Mouse (Mus musculus) left cerebral cortex, adult 11 months (tissue): ENCODE data around the gene Pacs2.

ENCODE experiments used
- DNase-seq: peaks from one replicate; pipeline ENCODE4 v3.0.0; 2022; ENCODE audit warnings: low spot score

The Pacs2 gene

DNA sequence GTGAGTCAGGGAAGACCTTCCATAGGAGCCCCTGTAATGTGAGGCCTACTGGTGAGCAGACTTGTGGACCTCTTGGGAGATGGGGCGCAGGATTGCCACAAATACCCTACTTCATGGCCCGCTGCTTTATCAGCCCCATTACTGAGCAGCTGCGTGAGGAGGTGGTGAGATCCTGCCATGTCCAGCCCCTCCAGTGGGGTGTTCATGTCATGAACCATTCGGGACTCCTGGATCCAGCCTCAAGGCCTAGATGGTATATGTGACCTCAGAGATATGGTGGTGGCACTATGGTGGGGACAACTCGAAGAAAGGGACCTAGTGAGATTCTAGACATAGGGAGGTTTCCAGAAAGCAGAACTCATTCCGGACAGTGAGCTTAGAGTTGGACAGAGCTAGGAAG, 74.8 kb downstream of the Pacs2 start:
- no peak for DNase-seq

DNA sequence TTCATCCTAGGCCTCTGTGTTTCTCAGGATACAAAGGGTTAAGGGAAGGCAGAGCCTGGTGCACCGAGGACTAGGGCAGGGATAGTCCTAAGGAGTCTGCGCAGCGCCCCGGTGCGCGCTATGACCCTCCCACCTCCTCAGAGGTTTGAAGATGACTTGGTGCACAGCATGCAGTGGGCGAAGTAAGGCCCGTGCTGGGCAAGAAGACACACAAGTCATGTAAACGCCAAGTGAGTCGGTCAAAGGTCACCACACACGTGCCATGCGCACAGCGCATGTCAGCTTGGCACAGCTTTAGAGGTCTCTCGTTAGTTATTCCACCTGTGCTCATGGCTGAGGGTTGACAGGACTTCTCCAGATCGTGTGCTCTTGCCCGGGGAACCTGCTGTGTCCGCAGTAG, 75.7 kb downstream of the Pacs2 start:
- DNase-seq, result no peak

DNA sequence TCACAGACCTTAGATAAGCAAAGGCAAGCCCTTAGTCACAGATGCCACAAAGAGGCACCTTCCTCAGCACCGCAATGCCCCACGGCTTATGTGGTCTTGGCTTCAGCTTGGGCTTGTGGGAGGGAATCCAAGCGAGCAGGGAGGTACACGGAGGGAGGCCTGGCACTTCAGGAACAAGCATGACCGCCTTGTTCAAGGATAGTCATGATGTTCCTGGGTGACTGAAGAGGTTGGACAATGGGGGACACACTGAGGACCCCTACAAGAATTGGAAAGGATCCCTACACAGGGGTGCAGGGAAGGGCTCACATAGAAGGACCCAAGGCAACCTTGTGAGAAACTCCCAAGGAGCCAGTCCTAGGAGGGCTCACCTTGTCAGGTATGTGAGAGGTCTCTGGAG, 82.7 kb downstream of the Pacs2 start:
- no peak for DNase-seq

DNA sequence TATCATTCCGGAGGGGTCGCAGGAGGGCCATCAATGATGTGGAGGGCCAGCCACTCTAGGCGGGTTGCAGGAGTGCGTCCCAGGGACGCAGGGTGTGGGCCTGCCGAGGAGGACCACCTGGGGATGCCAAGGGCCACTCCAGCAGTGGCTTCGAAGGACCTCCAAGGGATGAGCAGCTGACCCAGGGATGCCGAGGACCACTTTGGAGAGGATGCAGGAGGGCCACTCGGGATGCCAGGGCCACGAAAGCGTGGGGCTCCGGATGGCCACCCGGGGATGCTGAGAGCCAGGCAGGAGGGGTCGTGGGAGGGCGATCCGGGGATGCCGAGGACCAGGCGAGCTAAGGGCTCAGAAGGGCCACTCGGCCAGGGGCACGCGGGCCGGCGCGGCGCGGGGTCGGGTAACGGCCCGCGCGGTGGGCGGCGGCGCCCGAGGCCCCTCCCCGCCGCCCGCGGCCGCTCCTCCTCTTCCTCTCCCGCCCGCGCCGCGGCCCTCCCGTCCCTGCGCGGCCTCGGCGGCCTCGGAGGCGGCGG, 83.5 kb downstream of the Pacs2 start, which contains the start of gene Mta1:
Mta1 (plus strand) TSS at position 530 of the 533 bp plus-strand sequence.
- no peak for DNase-seq

DNA sequence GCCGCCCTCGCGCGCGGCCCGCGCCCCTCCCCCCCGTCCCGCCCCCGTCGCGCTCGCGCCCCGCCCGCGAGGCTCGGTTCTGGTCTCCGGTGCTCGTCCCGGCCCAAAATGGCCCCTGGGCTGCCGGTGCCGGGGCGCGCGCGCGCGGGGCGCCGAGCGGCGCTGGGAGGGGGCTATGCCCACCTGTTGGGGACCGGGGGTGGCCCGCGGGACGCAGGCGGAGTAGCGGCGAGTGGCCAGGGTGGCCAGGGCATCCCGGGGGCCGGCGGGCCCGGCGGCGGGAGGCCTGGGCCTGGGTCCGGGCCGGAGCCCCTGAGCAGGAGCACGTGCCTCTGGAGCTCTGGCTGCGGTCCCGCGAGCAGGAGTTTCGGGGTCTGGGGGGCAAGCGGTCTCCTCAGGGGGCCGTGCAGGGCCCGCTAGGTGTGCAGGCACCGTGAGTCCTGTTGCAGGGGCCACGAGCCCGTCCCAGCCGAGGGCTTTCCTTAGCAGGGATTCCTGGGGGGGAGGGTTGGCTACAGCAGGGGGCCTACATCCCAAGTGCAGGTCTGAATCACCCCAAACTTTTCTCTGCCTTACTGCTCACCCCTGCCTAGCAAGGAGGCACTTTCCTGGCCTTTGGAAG, 84.3 kb downstream of the Pacs2 start:
- no peak for DNase-seq

DNA sequence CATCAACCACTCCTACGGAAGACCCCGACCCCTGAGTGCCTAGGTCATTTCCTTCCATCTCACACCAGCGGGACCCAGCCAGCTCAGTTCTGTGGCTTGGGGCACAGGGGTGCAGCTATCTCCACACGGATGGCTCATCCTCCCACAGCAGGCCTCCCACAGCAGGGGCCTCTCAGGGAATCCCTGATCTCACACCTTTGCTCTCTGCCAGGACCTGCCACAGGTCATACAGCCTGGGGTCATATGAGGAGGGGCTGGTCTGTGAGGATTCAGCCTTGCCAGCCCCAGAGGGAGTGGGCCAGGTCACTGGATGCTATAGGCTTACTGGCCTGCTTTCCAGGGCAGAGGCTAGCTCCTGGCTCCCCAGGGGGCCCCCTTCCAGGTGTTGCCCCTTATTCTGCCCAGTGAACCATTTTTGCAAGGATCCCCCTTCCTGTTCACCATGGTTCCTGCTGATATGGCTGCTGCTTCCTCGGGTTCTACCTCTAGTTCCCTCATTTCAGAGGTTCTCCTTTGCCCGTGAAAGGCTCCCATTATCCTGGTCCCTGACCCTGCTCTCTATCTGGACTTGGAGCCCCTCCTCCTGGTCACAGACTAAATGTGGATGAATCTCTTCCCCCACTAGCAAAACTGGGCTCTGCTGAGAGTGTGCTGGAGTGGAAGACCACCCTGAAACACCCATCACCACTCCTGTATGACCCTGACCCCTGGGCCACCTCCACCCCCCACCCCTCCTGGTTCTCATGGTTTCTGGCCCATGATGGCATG, 85.3 kb downstream of the Pacs2 start:
- DNase-seq, result no peak

DNA sequence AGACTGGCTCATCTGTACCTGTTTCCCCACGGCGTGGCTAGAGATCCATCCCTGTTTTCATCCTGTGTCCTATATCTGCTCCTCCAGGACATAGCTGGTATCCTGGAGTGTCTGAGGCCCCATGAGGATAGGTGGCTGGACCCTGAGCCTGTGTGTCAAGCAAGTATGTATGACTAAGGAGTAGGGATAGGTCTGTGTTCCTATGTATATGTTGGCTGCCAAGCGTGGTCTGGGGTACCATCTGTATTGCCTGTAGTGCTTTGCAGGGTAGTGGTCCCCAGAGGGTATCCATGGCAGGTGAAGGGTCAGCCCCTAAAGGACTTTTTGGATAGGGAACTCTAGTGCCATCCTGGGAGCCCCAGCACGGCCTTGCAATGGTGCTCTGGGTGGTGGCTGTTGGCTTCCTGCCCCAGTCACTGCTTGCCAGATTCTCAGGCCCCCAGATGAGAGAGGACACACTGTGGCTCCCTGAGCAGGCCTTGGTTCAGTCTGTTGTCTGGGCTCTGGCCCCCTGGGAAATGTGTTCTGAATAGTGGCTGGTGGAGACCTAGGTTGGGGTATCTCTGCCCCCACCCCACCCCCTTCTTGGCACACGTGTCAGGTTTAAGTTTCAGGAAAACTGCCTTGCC, 86.3 kb downstream of the Pacs2 start:
- no peak for DNase-seq

DNA sequence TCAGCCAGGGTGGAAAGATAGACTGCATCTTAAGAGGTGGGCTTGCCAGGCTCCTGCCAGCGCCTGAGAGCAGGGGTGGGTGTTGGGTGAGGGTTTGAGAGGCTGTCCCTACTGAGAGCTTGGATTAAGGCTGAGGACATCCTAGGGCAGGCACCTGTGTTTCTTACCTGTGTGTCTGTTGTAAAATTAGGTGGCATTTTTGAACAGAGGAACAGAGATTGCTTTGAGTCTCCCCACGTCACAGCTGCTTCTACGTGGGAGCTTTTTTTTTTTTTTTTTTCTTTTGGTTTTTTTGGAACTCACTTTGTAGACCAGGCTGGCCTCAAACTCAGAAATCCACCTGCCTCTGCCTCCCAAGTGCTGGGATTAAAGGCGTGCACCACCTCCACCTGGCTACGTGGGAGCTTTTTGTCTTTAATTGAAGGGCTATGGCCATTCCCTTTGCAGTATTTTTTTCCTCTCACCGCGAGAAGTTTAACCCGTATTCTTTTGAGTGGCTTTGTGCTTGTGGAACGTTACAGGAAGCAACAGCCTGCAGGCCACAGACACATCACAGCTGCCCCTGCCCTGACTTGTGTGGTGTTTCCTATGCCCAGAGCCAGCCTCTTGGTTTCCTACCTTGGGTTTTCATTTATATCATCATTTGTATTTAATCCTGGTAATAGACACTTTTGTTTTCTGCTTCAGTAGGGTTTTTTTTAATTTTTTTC, 87.1 kb downstream of the Pacs2 start:
- DNase-seq, result no peak

DNA sequence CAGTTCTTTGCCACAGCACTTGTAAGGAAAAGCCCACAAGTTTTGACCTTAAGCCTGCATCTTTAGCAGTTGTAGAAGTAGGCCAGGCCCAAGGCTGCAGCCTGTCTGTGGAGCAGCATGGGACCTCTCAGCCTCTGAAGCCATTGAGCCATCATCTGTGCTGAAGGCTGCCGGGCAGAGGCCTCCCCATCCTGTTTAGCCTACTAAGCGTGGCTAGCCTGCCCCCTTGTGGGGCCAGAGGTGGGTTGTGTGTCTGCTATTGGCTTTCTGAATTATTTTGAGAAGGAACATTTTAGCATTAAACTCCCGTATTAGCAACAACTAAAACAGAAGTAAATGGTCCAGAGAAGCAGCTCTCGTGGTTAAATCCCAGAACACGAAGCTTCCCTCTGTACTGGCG, 88.2 kb downstream of the Pacs2 start:
- peak; percentile 45 for DNase-seq

DNA sequence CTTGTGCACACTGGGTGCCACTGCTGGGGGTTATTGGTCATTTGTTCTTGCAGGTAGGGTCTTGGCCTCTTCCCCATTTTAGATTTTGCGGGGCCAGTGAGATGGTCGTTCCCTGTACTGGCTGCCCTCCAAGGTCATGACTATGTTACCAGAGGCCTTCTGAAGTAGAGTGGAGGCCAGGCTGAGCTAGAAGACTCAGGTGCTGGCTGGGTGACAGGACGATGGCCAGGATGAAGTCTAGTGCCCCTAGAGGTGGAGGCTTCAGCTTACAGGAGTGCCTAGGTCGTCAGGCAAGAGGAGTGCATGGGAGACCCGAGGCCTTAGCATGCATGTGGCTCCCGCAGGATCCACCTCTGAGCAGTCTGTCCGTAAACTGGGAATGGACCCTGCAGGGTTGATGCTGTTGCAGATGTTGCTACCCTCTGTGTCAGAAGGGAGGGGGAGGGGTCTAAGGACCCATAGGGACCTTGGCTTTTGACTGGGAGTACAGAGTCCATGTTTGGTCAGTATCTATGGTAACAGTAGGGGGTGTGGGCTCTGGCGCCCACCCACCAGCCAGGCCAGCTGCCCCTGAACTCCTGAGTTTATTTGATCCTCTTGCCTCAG, 89.6 kb downstream of the Pacs2 start:
- no peak for DNase-seq

DNA sequence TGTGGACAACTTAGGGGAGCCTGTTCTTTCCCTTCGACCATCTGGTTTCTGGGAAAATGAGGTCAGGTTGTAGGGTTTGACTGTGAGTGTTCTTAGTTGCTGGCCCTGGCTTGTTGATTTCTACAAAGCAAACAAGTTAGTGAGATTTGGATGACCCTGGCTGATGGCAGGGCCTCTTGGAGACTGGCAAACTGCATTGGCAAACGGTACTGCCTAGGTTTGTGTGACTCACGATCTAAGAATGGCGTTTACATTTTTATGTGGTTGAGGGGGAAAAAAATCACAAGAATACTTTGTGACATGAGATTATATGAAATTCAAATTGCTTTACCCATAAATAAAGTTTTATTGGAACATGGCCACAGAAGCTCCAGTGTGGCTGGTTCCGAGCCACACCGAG, 92.1 kb downstream of the Pacs2 start:
- DNase-seq, result no peak

DNA sequence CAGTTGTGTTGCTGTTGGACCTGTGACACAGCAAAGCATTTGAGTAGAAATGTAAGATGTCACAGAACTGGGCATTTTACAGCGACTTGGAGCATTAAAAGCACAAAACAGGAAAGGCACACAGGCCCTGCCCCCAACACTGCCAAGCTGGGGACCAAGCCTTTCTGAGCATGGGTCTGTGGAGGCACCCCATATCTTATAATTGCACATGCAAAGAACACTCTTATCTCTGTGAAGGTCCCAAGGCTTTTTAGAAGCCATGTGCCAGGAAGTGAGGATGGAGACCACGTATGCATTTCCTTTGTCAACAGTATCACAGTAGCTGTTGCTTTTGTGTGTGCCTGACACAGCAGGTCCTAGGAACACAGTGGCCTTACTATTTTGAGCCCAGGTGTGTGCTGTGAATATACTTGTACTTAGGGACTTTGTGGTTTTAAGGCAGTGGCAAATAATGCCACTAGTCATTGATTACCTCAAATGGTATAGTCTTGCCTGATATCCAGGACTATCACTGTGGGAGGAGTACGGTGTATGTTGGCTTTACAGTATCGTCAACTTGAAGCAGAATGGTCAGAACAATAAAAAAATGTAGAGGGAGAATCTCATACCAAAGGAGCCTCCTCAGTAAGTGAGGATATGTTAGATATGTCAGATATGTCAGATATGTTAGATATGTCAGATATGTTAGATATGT, 93.3 kb downstream of the Pacs2 start:
- DNase-seq, result no peak

DNA sequence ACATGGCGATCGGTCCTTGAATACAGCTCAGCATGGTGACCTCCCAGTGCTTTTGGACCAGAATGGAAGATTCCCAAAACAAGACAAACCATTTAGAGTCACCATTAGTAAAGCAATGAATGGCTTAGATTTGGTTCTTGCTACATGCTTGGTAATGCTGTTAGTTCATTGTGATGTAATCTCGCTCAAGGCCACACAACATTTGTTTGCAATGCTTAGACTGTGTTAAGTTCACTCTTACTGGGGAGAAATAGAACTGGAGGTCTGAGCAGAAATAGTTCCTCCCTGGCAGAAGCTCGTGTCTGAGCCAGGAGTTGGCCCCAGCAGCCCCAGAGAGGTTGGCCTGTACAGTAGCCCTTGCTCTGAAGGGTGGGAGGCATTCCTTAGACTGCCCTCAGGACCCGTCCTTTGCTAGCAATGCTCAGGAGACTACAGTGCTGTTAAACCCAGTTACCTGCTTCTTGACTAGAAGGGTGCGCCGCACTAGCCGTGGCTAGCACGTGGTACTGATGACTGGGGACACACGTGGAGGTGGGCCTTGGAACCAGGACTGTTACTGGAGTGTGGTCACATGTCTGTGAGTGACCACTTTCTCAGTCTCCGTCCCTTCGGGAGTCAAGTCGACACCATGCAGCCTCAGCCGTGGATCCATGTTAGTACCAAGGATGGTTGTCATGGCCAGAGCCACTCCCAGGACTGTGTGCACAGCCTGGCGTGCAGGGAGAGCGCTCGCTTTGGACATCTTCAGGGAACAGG, 94.4 kb downstream of the Pacs2 start:
- no peak for DNase-seq

DNA sequence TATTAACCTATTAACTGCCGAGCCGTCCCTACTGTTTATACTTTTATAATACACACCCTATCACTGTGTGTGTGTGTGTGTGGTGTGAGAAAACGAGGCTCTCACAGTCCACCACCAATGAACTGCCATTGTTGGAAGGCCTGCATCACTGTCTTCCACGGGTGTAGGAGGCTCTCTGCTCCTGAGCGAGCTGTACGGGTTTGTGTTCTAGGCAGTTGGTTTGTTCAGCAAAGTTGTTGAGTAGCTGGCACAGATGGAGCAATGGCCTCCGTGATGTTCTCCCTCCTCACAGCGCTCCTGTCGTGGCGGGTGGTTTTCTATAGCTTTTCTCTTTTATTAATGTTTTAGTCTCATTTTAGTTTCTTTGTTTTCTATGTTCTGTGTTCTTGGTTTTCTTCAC, 95.5 kb downstream of the Pacs2 start:
- no peak for DNase-seq

DNA sequence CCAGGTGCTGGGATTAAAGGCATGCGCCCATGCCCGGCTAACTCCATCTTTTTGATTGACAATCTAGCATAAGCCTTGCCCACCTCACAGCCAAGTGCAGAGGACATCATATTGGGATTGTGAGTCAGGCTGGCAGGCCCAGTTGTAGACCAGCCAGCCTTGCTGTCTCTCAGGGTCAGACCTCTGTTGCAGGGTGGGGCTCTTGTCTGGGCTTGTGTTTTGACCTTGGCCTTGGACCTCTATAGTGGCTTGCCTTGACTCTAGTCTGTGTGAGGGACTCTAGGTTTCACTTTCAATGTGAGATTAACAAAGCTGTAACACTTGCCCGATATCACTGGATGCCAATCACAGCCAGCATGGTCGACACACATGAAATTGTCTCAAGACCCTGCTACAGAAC, 99.8 kb downstream of the Pacs2 start:
- DNase-seq, result no peak

DNA sequence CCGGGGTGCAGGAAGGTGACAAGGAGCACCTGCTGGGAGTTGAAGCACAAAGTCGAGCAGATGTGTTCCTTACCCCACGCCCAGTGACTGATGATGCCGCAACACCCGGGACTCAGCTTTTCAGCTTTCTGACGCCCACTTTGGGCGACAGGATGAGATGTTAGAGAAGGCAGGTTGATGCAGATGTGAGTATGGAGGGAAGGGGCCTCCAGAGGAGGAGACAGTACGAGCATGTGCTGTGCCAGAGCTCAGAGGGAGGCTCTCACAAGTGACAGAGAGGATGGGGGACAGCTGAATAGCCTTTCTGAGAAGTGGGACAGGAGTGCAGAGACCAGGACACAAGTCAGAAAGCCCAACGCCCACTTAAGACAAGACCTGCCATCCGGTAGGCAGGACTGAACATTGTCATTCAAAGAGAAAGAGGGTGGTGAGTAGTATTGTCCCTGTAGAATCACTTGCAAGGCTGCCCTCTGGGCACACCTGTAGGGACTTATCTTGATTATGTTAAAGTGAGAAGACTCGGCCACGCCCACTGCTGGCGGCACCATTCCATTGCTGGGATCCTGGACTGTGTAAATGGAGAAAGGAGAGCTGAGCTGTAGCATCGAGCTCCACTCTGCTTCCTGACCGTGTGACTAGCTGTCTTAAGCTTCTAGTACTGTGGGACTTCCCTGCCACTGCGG, 100.7 kb downstream of the Pacs2 start:
- DNase-seq, result no peak

DNA sequence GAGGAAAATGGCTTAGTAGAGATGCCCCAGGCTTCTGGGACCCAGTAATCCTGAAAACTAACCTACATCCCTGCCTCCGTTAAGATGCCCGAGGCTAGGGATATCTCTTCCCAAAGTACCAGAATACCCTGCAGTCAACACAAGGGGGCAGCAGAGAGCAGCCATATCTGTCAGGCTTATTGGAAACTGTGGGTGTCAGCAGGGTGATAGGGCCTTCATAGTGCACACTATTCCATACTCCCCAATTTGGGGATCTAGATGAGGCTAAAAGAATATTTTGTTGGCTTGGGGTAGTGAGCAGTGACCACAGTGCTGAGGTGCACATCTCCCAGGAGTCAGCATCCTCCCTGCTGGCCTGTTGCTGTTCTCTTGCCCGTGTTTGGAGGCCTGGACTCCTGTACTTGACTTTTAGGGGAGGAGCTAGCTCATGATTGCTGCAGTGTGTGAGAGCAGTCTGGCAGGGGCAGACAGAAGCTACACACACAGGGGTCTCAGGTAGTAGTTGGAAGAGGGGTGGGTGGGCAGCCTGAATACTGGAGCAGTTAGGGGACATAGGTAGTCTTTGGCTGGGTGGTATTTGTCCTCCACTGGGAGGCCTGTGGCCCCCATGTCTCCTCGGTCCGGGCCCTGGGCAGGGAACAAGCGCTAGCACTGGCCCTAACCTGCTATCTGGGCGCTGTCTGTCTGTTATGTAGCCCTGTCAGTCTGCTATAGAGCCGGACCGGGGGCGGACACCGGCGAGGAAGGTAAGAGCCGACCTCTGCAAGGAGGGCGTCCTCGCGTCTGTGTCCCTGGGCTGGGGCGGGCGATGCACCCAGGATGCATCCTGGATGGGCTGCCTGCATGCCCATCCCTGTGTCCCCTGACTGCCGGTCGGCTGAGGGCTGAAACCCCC, 105.5 kb downstream of the Pacs2 start:
- no peak for DNase-seq
